Mouse (Mus musculus): Measurements from ENCODE around the gene Phykpl.

GRCm38 (mm10) chr11:51632130-51632753, 47.7 kb downstream of the Phykpl start:
- TF ChIP-seq CTCF (IDR thresholded peaks at IDR 0.05; ENCODE audit: control insufficient read depth, insufficient read depth, insufficient read length) (no peak), CEBPB (IDR thresholded peaks at IDR 0.05; ENCODE audit: low read depth) (no peak), MAX (IDR thresholded peaks at IDR 0.05) (no peak), USF1 (IDR thresholded peaks at IDR 0.05; ENCODE audit: low read depth) (no peak), MYOG (IDR thresholded peaks at IDR 0.05; ENCODE audit: control insufficient read depth, extremely low read depth, insufficient read length) (no peak), MYOD1 (IDR thresholded peaks at IDR 0.05; ENCODE audit: control insufficient read depth, insufficient read length, low read depth) (peak; percentile 32)

Data from C2C12 (cell line).